Mouse (Mus musculus) heart, embryonic 14.5 days (tissue): ENCODE measurements around the gene Celsr1. TPM values are rescaled to one million over a fixed set of nuclear protein-coding genes. Genes with fewer than 3 reads are reported as not detected.

ENCODE experiments used
- ATAC-seq: fragments of 200-750 bp; cut with Nextera tagmentation; 2 replicates; pipeline ENCODE4 v1.8.0; 2017; ENCODE audit warnings: low read depth, moderate TSS enrichment; ENCODE audit not compliant: insufficient number of reproducible peaks, insufficient read depth, low FRiP score
- H3K27ac ChIP-seq, 2 experiments: fragments of 200-500 bp in 1 of 2; fragments of 300-500 bp in 1 of 2; sonication (generic) in 1 of 2; replicated peaks in 1 of 2; 2 replicates each; pipeline ENCODE4 v1.5.1; 2012 to 2014; ENCODE audit warnings: low read depth in 2 of 2, low read length in 2 of 2, control low read depth in 1 of 2, mild to moderate bottlenecking in 1 of 2, mixed read lengths in 1 of 2; ENCODE audit not compliant: control insufficient read depth in 1 of 2, insufficient read depth in 1 of 2
- H3K27me3 ChIP-seq: fragments of 300-500 bp; sonication (generic); 2 replicates; pipeline ENCODE4 v1.6.1; 2014; ENCODE audit warnings: mild to moderate bottlenecking, low read length, control low read depth; ENCODE audit not compliant: control insufficient read depth, insufficient read depth
- H3K36me3 ChIP-seq: fragments of 300-500 bp; sonication (generic); 2 replicates; pipeline ENCODE4 v1.6.1; 2014; ENCODE audit warnings: mild to moderate bottlenecking, control low read depth, low read length, mixed read lengths; ENCODE audit not compliant: control insufficient read depth, insufficient read depth
- H3K4me1 ChIP-seq, 2 experiments: fragments of 200-500 bp in 1 of 2; fragments of 300-500 bp in 1 of 2; sonication (generic) in 1 of 2; 2 replicates each; pipeline ENCODE4 v1.6.1; 2012 to 2014; ENCODE audit warnings: low read length in 2 of 2, control low read depth in 1 of 2, mixed read lengths in 1 of 2; ENCODE audit not compliant: control insufficient read depth in 2 of 2, insufficient read depth in 2 of 2
- H3K4me2 ChIP-seq: fragments of 300-500 bp; sonication (generic); 2 replicates; pipeline ENCODE4 v1.6.1; 2014; ENCODE audit warnings: mild to moderate bottlenecking, low read length
- H3K4me3 ChIP-seq, 2 experiments: fragments of 200-500 bp in 1 of 2; fragments of 300-500 bp in 1 of 2; sonication (generic) in 1 of 2; 2 replicates each; pipeline ENCODE4 v1.5.1; 2012 to 2014; ENCODE audit warnings: low read length in 2 of 2, mild to moderate bottlenecking in 2 of 2, control low read depth in 1 of 2, low read depth in 1 of 2, moderate library complexity in 1 of 2; ENCODE audit not compliant: control insufficient read depth in 1 of 2, insufficient read depth in 1 of 2
- H3K9ac ChIP-seq: fragments of 300-500 bp; sonication (generic); 2 replicates; pipeline ENCODE4 v1.6.1; 2014; ENCODE audit warnings: mild to moderate bottlenecking, low read length
- H3K9me3 ChIP-seq: fragments of 300-500 bp; sonication (generic); 2 replicates; pipeline ENCODE4 v1.6.1; 2016; ENCODE audit warnings: low read length, control low read depth; ENCODE audit not compliant: control insufficient read depth
- WGBS: fragments of 180-500 bp; shearing (Covaris S2); extraction: QIAGEN DNeasy Blood & Tissue Kit; methylation state at CpG from one replicate; pipeline ENCODE4 v1.1.7; 2014; 5-methylcytosine and 5-hydroxymethylcytosine counted together
- polyA plus RNA-seq: library from polyadenylated mRNA; unstranded; fragments of >200 nt; fragmentation: Nextera tagmentation; extraction: Ambion mirVana; gene quantifications from 2 replicates; pipeline ENCODE4 v1.2.1, GENCODE M21; 2014

Gene Celsr1
- polyA plus RNA-seq, 1 experiment from 2014 or later, result 3.1 TPM

DNA sequence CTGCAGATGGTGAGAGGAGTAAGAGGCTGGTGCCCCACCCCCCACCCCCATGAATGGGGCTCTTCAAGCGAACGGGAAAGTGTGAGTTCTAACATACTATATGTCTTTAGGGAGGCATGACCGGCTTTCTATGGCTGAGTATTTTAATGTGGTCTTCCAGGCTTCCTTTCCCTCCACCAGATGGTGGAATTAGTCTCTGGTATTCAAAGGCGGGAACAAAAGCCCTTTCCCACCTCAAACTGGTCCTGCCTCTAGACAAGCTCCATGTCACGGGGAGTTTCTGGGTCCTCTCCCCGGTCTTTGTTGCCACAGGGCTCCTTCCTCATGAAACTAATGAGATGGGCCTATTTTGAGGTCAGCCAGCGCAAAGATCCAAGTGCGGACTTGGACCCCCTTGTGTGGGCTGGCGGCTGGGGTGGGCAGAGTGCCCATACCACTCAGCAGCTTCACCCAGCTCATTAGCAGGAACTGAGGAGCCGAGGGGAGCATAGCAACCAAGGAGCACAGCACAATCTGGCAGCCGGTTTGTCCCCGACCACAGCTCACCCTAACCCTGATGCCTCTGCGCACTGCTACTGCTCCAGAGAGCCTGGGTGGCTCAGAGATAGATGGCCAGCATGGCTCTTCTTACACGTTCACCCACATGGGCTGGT, 39.5 kb downstream of the Celsr1 start:
- Histone ChIP-seq H3K27me3 (peaks cover 4% of the 10 kb centered on the region), H3K36me3 (no peaks in the 10 kb centered on the region), H3K4me2 (no peak overlapping the region), H3K4me1 (peaks cover 12 to 21% of the 10 kb centered on the region in 2 experiments), H3K9ac (no peak overlapping the region), H3K9me3 (no peaks in the 10 kb centered on the region), H3K4me3 (no peak overlapping the region), H3K27ac (no peak overlapping the region)
- no peak for ATAC-seq
- 47% methylated on average over 14 of the region's 14 CpGs for WGBS

DNA sequence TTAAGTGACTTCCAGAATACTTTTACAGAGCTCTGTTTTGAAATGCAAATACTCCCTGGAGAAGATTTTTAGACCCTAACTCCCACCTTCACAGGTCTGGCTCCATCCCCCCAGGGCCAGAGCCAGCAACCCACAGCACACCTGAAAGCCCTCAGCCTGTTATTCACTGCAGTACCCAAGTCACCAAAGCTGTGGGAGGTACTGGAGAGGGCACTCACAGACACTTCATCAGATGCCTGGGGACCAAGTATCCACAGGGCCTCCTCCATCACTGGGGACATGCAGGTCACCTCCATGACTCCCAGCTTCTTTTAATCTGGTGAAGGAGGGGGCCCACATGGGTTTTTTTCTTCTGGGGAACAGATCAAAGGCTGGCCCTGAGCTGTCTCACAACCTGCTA, 40.2 kb downstream of the Celsr1 start:
- Histone ChIP-seq H3K27ac (no peak overlapping the region), H3K27me3 (peaks cover 4% of the 10 kb centered on the region), H3K4me3 (no peak overlapping the region), H3K4me2 (no peak overlapping the region), H3K4me1 (peaks cover 12 to 21% of the 10 kb centered on the region in 2 experiments), H3K9ac (no peak overlapping the region), H3K9me3 (no peaks in the 10 kb centered on the region), H3K36me3 (no peaks in the 10 kb centered on the region)
- no peak for ATAC-seq

DNA sequence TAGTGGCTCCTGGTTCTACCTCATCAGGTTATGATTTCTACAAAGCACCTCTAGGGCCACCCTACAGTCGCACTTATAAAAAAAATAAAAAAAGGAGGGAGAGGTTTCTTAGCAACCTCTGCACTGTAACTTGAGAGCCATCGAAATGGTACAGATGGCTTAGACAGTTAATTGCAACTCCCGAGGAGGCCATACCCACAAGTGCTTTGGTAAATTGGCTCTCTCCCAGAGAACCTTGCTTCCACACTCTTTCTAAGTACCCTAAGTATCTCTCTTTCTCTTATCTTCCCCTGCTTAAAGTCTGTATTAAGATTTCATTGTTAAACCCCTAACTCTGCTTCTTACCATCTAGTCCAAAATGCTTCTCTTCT, 41.5 kb downstream of the Celsr1 start:
- no peaks in the 10 kb centered on the region for H3K9me3 ChIP-seq
- no peak overlapping the region for H3K27ac ChIP-seq
- H3K9ac ChIP-seq, result no peak overlapping the region
- no peak overlapping the region for H3K4me3 ChIP-seq
- H3K4me2 ChIP-seq, result no peak overlapping the region
- 43% methylated on average over 3 of the region's 3 CpGs for WGBS
- no peak for ATAC-seq
- peaks cover 4% of the 10 kb centered on the region for H3K27me3 ChIP-seq
- H3K4me1 ChIP-seq, result peaks cover 12 to 27% of the 10 kb centered on the region in 2 experiments
- no peaks in the 10 kb centered on the region for H3K36me3 ChIP-seq

DNA sequence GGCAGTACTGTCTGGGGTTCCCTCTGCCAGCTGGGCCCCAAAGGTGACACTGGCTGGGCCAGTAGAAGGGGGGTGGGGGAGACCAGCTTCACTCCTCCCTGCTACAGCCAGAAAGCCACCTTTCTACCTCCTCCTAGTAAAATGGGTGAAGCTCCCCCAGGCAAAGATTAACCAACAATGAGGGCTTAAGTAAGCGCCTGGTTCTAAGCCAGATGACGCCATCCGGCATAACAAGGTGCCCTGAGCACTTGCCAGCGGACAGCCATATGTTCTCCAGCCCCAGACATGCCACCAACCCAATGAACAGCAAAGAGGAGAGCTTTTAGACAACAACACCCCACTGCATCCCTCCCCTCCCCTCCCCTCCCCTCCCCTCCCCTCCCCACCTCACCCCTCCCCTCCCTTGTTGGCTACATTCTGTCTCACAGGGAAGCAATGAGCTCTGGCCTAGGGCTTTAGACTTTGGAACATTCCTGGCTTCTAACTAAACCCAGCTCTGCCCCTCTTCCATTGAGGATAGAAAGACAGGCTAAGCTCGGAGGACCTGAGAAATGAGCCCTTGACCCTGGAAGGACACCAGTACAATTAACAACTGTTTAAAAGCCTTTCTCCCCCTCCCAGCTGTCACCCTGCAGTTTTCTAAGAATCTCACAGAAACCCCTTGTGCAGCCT, 42.0 kb downstream of the Celsr1 start:
- no peaks in the 10 kb centered on the region for H3K9me3 ChIP-seq
- H3K27me3 ChIP-seq, result peaks cover 4% of the 10 kb centered on the region
- WGBS, result 65% methylated on average over 5 of the region's 5 CpGs
- H3K36me3 ChIP-seq, result no peaks in the 10 kb centered on the region
- no peak overlapping the region for H3K4me3 ChIP-seq
- no peak overlapping the region for H3K27ac ChIP-seq
- no peak overlapping the region for H3K9ac ChIP-seq
- ATAC-seq, result no peak
- no peak overlapping the region for H3K4me2 ChIP-seq
- H3K4me1 ChIP-seq, result peaks cover 12 to 27% of the 10 kb centered on the region in 2 experiments

DNA sequence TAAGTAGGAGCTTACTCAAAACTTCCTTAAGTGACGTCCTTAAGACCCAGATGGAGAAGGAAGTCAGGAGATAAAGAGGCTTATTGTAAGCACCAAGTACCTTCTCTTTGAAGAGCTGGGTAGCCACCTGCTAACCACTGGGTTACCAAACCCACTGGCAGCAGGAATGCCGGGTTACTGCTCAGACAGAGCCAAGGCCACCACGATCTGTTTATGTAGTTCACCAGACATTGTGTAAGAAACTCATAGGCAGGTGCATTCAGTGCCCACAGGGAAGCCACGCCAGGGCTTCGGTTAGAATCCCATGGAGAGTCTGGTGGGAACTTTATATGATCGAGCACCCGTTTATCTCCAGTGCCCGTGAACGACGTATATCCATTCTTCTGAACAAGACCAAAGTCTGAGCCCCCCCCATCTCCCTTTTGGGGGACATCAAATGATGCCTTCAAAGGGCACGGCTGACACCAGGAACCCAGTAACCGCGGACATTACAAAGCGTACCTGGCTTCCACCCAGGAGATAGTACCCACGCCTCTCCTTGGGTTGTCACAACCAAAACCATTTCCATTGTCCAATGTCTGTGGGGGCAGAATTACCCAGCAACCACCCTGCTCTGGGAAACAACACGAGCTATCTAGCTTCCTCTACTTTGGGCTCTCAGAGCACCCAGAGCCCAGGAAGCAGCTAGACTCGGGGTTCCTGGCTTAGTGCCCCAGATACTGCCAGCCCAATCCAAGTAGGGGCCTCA, 42.7 kb downstream of the Celsr1 start:
- Histone ChIP-seq H3K9ac (no peak overlapping the region), H3K4me2 (no peak overlapping the region), H3K27ac (no peak overlapping the region), H3K27me3 (peaks cover 4% of the 10 kb centered on the region), H3K9me3 (no peaks in the 10 kb centered on the region), H3K4me1 (peaks cover 12 to 27% of the 10 kb centered on the region in 2 experiments), H3K36me3 (no peaks in the 10 kb centered on the region), H3K4me3 (no peak overlapping the region)
- ATAC-seq, result no peak
- 91% methylated on average over 17 of the region's 17 CpGs for WGBS

DNA sequence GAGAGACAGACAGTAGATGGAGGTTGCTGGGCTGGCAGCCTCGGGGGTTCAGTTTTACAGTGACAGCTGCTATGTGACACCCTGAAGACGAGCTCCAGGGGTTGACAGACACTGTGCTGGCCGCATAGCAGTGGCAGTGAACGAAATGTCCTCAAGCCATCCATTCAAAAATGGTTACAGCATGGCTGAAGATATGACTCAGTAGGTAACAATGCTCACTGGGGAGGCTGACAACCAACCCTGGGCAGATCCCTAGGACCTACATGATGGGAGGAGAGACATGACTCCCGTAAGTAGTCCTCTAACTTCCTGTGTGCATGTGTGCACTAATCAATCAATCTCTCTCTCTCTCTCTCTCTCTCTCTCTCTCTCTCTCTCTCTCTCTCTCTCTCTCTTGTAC, 45.7 kb downstream of the Celsr1 start:
- Histone ChIP-seq H3K9me3 (no peaks in the 10 kb centered on the region), H3K27me3 (no peaks in the 10 kb centered on the region), H3K27ac (no peak overlapping the region), H3K4me3 (no peak overlapping the region), H3K9ac (no peak overlapping the region), H3K4me1 (peaks cover 4 to 16% of the 10 kb centered on the region in 2 experiments), H3K36me3 (no peaks in the 10 kb centered on the region), H3K4me2 (no peak overlapping the region)
- ATAC-seq, result no peak
- 32% methylated on average over 5 of the region's 5 CpGs for WGBS

DNA sequence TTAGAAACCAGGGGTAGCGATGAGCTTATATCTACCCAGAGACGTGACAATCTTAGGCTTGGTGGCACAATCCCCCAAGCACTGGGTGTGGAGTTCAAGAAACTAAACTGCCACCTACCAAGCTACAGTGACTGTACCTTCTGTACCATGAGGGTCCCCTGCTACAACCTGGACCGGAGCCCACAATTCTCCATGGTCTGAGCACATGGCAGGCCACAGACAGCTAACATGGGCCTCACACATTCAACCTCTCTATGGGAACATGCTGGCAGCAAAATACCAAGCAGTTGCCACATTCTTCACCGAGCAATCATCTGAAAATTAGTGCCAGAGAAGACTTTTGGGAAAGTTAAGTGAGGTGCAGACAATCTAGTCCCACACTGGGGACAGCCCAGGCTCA, 47.4 kb downstream of the Celsr1 start:
- ATAC-seq, result no peak
- Histone ChIP-seq H3K4me2 (no peak overlapping the region), H3K27me3 (no peaks in the 10 kb centered on the region), H3K4me1 (peaks cover 4 to 13% of the 10 kb centered on the region in 2 experiments), H3K27ac (no peak overlapping the region), H3K4me3 (no peak overlapping the region), H3K9ac (no peak overlapping the region), H3K36me3 (no peaks in the 10 kb centered on the region), H3K9me3 (no peaks in the 10 kb centered on the region)
- 84% methylated on average over 4 of the region's 4 CpGs for WGBS
